Mouse (Mus musculus): ENCODE data around the gene Epb41l1.

Epb41l1 gene

DNA sequence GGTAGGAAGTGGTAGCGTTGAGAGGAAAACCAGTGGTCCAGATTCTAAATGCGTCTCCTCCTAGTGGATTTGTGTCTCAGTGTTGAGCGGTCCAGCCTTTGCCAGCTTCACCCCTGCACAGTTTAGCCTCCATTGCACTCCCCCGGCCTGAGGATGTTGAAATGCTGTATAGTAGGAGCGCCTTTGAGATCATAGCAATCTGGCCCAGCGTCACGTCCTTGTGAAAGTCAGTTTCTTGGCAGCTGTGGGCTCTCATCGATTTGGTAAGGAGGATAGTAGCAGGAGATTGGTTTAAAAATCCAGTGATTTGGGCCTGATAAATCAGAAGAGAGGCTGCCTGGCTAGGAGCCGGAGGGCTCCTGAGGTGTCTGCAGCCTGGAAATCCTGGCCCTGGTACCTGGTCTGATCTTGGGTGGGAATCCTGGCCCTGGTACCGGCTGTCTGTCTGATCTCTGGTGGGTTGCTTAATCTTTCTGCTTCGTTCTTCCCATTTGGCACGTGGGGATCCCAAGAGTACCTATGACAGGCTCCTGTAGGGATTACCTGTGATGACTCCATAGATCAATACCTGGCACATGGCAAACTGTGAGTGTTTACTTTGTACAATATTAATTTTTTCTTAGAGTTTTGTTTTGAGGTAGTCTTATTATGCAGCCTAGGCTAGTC is 65.5 kb downstream of the Epb41l1 start:
- no peak for TF ChIP-seq GATA4 (IDR thresholded peaks at IDR 0.05; ENCODE audit: insufficient replicate concordance, low read length)

DNA sequence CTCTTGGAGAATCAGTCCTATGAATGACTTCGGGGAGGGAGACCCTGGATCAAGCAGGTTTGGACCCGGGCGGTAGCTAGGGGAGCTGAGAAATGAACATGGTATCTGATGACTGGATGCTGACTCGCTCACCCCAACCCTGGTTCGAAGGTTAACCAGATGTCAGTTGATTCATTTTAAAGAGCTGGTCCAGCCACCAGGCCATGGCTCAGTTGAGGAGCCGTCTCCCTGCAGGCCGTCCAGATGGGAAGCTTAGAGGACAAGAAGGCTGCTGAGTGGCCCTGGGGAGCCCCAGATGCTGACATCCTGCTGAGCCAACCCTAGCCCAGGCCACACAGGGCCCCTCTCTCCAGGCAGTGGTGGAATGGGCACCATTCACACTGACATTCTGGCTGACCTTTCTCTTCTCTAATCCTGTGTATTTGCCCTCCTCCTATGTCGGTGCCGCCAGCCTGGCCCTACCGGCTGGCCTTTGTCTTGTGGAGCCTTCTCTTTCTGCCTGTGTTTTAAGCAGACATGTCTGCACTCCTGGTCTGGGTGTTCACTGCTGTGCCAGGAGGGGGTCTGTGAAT is 67.0 kb downstream of the Epb41l1 start:
- no peak for TF ChIP-seq GATA4 (IDR thresholded peaks at IDR 0.05; ENCODE audit: insufficient replicate concordance, low read length)

DNA sequence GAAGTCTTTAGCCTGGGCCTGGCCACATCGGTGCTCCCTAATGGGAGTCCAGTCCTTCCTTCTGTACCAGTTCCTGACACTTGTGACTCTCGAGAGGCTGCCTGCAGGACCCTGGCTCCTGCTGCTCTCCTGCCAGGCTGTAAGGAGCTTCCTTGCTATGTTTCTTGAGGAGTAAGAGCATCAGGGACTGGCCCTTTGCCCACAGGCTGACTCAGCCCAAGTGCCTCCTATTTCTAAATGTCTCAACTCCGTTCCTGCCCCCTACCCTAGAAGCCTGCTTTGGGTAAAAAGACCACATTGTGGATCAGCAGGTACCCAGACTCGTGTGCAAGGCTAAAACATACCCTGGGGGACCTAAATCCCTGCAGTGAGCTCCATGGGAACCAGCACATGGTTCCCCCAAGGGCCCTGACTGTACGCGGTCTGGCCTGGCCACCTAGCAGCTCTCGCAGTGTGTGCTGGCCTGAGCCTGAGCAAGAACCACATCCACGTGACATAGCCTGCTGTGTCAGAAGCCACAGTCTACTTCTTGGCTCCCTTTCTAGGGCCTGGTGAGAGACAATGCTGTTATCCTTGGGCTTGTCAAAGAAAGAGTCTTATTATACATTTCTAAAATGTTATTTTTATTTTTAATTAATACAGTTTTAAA is 67.6 kb downstream of the Epb41l1 start:
- TF ChIP-seq GATA4 (IDR thresholded peaks at IDR 0.05; ENCODE audit: insufficient replicate concordance, low read length), result no peak

DNA sequence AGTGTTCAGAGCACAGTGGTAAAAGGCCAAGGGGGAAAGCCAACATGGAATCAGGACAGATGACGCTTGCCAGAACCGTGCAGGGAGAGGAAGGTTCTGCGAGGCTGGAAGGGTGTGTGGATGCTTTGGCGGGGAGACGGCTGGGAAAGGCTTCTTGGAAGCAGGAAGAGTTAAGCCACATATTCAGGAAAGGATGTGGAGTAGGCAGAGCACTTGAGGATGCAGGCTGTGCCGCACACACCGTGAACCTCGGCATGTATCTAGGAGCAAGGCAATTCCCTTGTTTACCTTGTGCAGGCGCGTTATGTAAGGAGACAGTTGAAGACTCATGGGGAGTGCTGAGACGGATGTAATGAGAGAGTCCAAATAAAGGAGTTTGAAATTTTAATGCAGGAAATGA is 69.5 kb downstream of the Epb41l1 start:
- no peak for TF ChIP-seq GATA4 (IDR thresholded peaks at IDR 0.05; ENCODE audit: insufficient replicate concordance, low read length)

GRCm38 (mm10) chr2:156491796-156492195 is 71.1 kb downstream of the Epb41l1 start:
- no peak for TF ChIP-seq GATA4 (IDR thresholded peaks at IDR 0.05; ENCODE audit: insufficient replicate concordance, low read length)

DNA sequence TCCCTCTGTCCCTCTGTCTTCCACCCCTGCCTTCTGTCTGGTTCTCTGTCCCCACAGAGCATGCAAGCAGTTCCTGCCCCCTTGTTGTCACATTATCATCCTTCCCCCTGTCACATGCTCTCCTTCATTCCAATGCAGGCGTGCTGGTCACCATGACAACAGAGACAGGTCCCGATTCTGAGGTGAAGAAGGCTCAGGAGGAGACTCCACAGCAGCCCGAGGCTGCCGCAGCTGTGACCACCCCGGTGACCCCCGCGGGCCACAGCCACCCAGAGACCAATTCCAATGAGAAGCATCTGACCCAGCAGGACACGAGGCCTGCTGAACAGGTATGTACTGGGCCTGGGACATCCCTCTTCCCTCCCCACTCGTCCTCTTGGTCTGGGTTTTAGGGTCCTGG is 73.1 kb downstream of the Epb41l1 start:
- TF ChIP-seq GATA4 (IDR thresholded peaks at IDR 0.05; ENCODE audit: insufficient replicate concordance, low read length), result no peak

- no peak for TF ChIP-seq GATA4 (IDR thresholded peaks at IDR 0.05; ENCODE audit: insufficient replicate concordance, low read length)
These were observed 73.8 kb downstream of the Epb41l1 start for GRCm38 (mm10) chr2:156494465-156494864.

DNA sequence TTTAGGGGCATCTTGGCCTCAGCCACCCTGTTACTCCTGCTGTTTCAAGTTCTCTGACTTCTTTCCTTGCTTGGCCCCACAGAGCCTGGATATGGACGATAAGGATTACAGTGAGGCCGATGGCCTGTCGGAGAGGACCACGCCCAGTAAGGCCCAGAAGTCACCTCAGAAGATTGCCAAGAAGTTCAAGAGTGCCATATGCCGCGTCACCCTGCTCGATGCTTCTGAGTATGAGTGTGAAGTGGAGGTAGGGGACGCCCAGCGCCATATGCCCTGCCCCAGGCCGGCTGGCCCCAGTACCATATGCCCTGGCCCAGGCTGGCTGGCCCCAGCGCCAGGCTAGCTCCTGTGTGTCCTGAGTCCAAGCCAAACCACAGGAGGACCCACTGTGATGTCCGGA is 74.2 kb downstream of the Epb41l1 start:
- TF ChIP-seq GATA4 (IDR thresholded peaks at IDR 0.05; ENCODE audit: insufficient replicate concordance, low read length), result no peak

GRCm38 (mm10) chr2:156496816-156497566 is 76.3 kb downstream of the Epb41l1 start:
- TF ChIP-seq GATA4 (IDR thresholded peaks at IDR 0.05; ENCODE audit: insufficient replicate concordance, low read length), result no peak

- no peak for TF ChIP-seq GATA4 (IDR thresholded peaks at IDR 0.05; ENCODE audit: insufficient replicate concordance, low read length)
These were observed 77.2 kb downstream of the Epb41l1 start for GRCm38 (mm10) chr2:156497915-156498314.

DNA sequence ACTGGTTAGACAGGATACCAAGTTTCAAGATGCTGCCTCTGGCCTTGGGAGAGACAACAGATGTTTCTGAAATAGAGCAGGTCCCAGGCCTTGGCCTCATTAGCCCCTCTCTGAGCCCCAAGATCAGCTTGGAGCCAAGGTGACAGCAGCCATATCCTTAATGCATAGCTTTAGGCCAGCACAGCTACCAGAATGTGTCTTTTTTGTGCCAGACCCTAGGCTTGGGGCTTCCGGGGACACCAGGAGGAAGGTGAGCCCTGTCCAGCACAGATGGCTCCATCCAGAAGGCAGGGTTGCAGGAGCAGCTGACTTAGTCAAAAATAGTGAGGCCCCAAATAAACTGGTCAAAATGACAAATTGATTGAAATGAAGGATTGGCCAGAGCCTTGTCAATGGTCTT is 80.3 kb downstream of the Epb41l1 start:
- TF ChIP-seq GATA4 (IDR thresholded peaks at IDR 0.05; ENCODE audit: insufficient replicate concordance, low read length), result no peak

DNA sequence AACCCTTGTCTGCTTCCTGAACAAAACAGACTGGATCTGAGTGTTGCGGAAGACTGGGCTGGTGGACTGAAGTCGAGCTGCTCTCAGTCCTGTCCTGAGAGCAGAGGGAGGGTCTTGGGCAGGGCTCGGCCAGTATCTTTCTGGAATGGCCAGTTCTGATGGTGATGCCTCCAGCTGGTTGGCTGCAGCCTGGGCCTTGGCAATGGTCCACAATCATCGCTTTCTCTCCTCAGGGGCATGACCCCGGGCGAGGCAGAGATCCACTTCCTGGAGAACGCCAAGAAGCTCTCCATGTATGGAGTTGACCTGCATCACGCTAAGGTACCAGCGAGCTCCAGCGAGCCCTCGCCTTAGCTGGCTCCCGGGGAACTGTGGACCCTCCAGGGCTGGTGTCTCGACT is 84.8 kb downstream of the Epb41l1 start:
- no peak for TF ChIP-seq GATA4 (IDR thresholded peaks at IDR 0.05; ENCODE audit: insufficient replicate concordance, low read length)

DNA sequence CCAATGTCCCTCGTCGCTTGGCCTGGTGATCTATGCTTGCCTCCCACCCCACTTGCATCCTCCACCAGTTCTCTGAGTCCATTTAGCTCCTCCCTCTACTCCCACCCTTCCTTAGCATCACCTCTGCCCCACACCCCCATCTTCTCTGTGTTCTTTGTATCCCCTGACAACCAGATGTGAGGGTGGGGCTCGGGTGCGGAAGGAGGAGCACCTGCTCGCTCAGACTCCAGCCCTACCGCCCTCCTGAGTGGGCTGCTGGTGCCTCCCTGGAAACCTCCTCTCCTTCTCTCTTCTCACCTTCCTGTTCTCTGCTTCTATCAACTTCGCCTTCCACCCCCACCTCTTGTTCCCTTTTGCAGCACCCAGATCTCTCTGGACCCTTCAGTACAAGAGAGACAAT is 91.3 kb downstream of the Epb41l1 start:
- TF ChIP-seq GATA4 (IDR thresholded peaks at IDR 0.05; ENCODE audit: insufficient replicate concordance, low read length), result no peak

GRCm38 (mm10) chr2:156512561-156512960 is 91.9 kb downstream of the Epb41l1 start:
- TF ChIP-seq GATA4 (IDR thresholded peaks at IDR 0.05; ENCODE audit: insufficient replicate concordance, low read length), result no peak

DNA sequence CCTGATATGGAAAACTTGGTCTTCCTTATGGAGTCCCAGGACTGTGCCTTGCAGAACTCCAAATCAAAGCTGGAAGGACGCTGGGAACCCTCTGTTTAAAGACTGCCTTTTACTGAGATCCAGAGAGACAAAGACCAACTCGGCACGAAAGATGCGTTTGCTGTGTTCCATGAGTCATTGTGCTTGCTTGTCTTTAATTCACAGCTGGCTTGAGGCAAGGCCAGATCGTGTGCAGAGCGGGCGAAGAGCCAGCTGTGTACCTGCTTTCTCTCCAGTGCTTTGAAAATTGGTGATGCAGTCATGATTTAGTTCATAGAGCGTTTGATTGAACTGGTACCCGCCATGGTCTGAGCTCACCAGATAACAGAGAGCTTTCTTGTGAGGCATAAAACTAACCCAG is 94.4 kb downstream of the Epb41l1 start:
- TF ChIP-seq GATA4 (IDR thresholded peaks at IDR 0.05; ENCODE audit: insufficient replicate concordance, low read length), result no peak
